Comparison of ENCODE assay signal across 25 mouse cellular contexts in genomic region chr1:37355492-37355891, GRCm38 (mm10). TPM values are rescaled to one million over a fixed set of nuclear protein-coding genes. Genes with fewer than 3 reads are reported as not detected.
DNase-seq lines count a peak whose midpoint lies in the region; ATAC-seq and TF ChIP-seq lines count a peak whose summit lies in the region.
"Had no signal": no experiment of that assay in that cellular context is flagged by ENCODE, and none has a peak within 500 bp of the region (broad histone marks: within the 10 kb centered on the region; RNA-seq: fewer than 3 reads in every experiment).

No protein-coding gene starts in this region.

- H3K4me2 ChIP-seq in stomach, embryonic 16.5 days (ENCODE audit: low read depth, low read length) = no peak overlapping the region
- H3K4me2 ChIP-seq: forebrain, embryonic 15.5 days; hindbrain, embryonic 14.5 days; liver, embryonic 11.5 days; lung, embryonic 15.5 days; midbrain, embryonic 13.5 days had no signal

- H3K9ac ChIP-seq in stomach, embryonic 16.5 days (ENCODE audit: low read length) = no peak overlapping the region
- H3K9ac ChIP-seq: forebrain, embryonic 15.5 days; hindbrain, embryonic 14.5 days; lung, embryonic 15.5 days; midbrain, embryonic 13.5 days had no signal

- no peak overlapping the region for H3K4me3 ChIP-seq in heart, embryonic 10.5 days
- no peak overlapping the region for H3K4me3 ChIP-seq in lung, adult 2 months (replicated peaks; ENCODE audit: extremely low read depth, low read depth, low read length)
- H3K4me3 ChIP-seq in stomach, embryonic 16.5 days (replicated peaks; ENCODE audit: low read length) = no peak overlapping the region
- H3K4me3 ChIP-seq: embryonic facial prominence, embryonic 10.5 days; forebrain, embryonic 15.5 days; layer of hippocampus, adult 2 months; lung, embryonic 15.5 days; megakaryocyte, embryonic 14.5 days; midbrain, embryonic 13.5 days had no signal

- 72% methylated on average over 3 of the region's 3 CpGs for whole genome bisulfite sequencing in heart, embryonic 10.5 days
- 68% methylated on average over 3 of the region's 3 CpGs for WGBS in lung, adult 2 months
- 60% methylated on average over 3 of the region's 3 CpGs for whole genome bisulfite sequencing in stomach, embryonic 16.5 days

- H3K27me3 ChIP-seq in heart, embryonic 10.5 days (ENCODE audit: insufficient read depth, poor library complexity, severe bottlenecking) = no peaks in the 10 kb centered on the region
- no peaks in the 10 kb centered on the region for H3K27me3 ChIP-seq in stomach, embryonic 16.5 days (ENCODE audit: control insufficient read depth, insufficient read depth, low read length)
- H3K27me3 ChIP-seq: forebrain, embryonic 15.5 days; lung, embryonic 15.5 days; megakaryocyte, embryonic 14.5 days; midbrain, embryonic 13.5 days; Patski had no signal

- TF ChIP-seq POLR2A in lung, adult 2 months (IDR thresholded peaks at IDR 0.05; ENCODE audit: borderline replicate concordance, extremely low read depth, low read depth, low read length) = no peak

- no peak overlapping the region for H3K27ac ChIP-seq in heart, embryonic 10.5 days
- peak overlapping the region; percentile 56 for H3K27ac ChIP-seq in stomach, embryonic 16.5 days (ENCODE audit: low read length)
- H3K27ac ChIP-seq: embryonic facial prominence, embryonic 10.5 days; forebrain, embryonic 15.5 days; hindbrain, embryonic 14.5 days; layer of hippocampus, adult 2 months; lung, embryonic 15.5 days; midbrain, embryonic 13.5 days had no signal

- intact Hi-C loops in gastrocnemius, postnatal 14 days (cut with DNase I; ENCODE audit: low total_unique reads) = no loop called here
- intact Hi-C loops in heart, postnatal 14 days (cut with DNase I) = no loop called here

- peaks cover 23% of the 10 kb centered on the region for H3K4me1 ChIP-seq in heart, embryonic 10.5 days
- peaks cover 7% of the 10 kb centered on the region; the same call in 1 of the 2 replicates for H3K4me1 ChIP-seq in lung, adult 2 months (ENCODE audit: control insufficient read depth, insufficient read depth, low read length)
- no peaks in the 10 kb centered on the region for H3K4me1 ChIP-seq in stomach, embryonic 16.5 days (ENCODE audit: control insufficient read depth, insufficient read depth, low read length)

- H3K36me3 ChIP-seq in heart, embryonic 10.5 days = peaks cover 13% of the 10 kb centered on the region
- H3K36me3 ChIP-seq in stomach, embryonic 16.5 days (ENCODE audit: control insufficient read depth, insufficient read depth, low read length) = no peaks in the 10 kb centered on the region
- H3K36me3 ChIP-seq: embryonic facial prominence, embryonic 10.5 days; lung, embryonic 15.5 days had no signal

- H3K9me3 ChIP-seq in heart, embryonic 10.5 days = no peaks in the 10 kb centered on the region
- H3K9me3 ChIP-seq in stomach, embryonic 16.5 days (replicated peaks; ENCODE audit: control insufficient read depth, low read length) = no peaks in the 10 kb centered on the region
- H3K9me3 ChIP-seq: embryonic facial prominence, embryonic 10.5 days; forebrain, embryonic 15.5 days; lung, embryonic 15.5 days; megakaryocyte, embryonic 14.5 days; midbrain, embryonic 13.5 days had no signal

- TF ChIP-seq CTCF in lung, adult 2 months (IDR thresholded peaks at IDR 0.05; ENCODE audit: insufficient read depth, low read length) = no peak

- DNase-seq in gastrocnemius, postnatal 14 days = peak; percentile 45
- DNase-seq in gastrocnemius, postnatal 10 days = no peak
- peak; percentile 16 to 19 for DNase-seq in heart, postnatal 14 days
- no peak for DNase-seq in heart, embryonic 10.5 days (ENCODE audit: low spot score)
- DNase-seq in lung, postnatal 10 days = peak; percentile 69
- no peak for DNase-seq in lung, adult 2 months
- no peak for DNase-seq in left cerebral cortex, adult 18-20 months (ENCODE audit: low spot score in 2 of 2)
- DNase-seq: adrenal gland, adult 2 months; cerebellum, adult 11 months; cerebellum, adult 9-11 months; kidney, adult 9 months; kidney, postnatal 14 days; right cerebral cortex, postnatal 25 days; thymus, adult 2 months had no signal

- 0 out of 2 replicates have a peak, but pooled peaks have one; percentile 51 for ATAC-seq in stomach, embryonic 16.5 days (ENCODE audit: insufficient read depth, low FRiP score)
- ATAC-seq: forebrain, embryonic 15.5 days; inflammation-experienced regulatory T-cells, adult 6 months; midbrain, embryonic 13.5 days; Patski had no signal

RNA-seq across cellular contexts. Expression of gene Inpp4a, which starts 55.8 kb away (rescaled TPM):
- total RNA-seq in gastrocnemius, postnatal 14 days (2021) = 10 to 100 TPM; 16.8 to 17.8 TPM
- 10 to 100 TPM; 22.1 to 26.2 TPM for total RNA-seq in gastrocnemius, postnatal 10 days (2021)
- total RNA-seq in heart, postnatal 14 days (2021) = 10 to 100 TPM; 17.2 to 17.3 TPM
- polyA plus RNA-seq in heart, embryonic 10.5 days (2016; fragmentation: Nextera tagmentation; extraction: Ambion mirVana) = 10.5 and 13.3 TPM in 2 replicates
- 21.6 and 24.7 TPM in 2 replicates for polyA plus RNA-seq in lung, adult 2 months (2012; rRNA removed)
- polyA plus RNA-seq in stomach, embryonic 16.5 days (2015; fragmentation: Nextera tagmentation; extraction: Ambion mirVana) = 18.2 and 18.8 TPM in 2 replicates
- 100 to 1,000 TPM; 212 to 215 TPM for total RNA-seq in left cerebral cortex, adult 18-20 months (2021)

Comparison
In these comparisons a context has a peak if more than half of its experiments do, and no peak if none do; other contexts are left out.
1. DNase-seq: peak in gastrocnemius, postnatal 14 days (single experiment), heart, postnatal 14 days (2 of 2) and lung, postnatal 10 days (single experiment); none in gastrocnemius, postnatal 10 days (single experiment), heart, embryonic 10.5 days (single experiment), lung, adult 2 months (single experiment) and left cerebral cortex, adult 18-20 months (0 of 2).
2. RNA of gene Inpp4a, which starts 55.8 kb away (total RNA-seq): 212 to 215 TPM in left cerebral cortex, adult 18-20 months; 22.1 to 26.2 TPM in gastrocnemius, postnatal 10 days, 16.8 to 17.8 TPM in gastrocnemius, postnatal 14 days and 17.2 to 17.3 TPM in heart, postnatal 14 days; every median in the first group is over 4 times any median in the second.